7 mouse cellular contexts compared by ENCODE assay signal in the genomic region with DNA sequence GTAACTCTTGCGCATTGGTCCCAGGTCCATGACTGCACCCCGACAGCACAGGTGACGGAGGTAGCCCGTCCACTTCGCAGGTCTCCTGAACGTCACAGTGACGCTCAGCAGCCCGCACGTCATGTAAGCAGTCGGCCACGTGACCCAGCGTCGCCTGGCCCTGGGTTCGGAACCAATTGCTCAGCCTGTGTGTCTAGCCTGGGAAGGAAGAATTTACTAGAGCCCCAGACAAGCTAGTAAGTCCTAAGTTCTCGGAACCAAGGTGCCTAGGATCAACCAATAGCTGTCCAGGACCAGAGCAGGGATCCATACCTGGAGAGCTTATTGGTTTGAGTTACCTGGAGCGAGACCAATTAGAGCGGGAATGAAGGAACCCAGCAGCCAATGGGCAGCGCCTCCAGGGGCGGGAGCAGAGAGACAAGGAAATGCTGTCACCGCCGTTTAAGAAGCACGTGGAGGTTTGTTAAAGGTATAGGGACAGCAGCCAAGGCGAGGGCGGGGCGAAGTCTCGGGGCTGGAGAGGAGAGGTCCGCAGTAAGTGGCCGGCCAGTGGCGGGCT. TPM values are rescaled to one million over a fixed set of nuclear protein-coding genes. Genes with fewer than 3 reads are reported as not detected.
DNase-seq lines count a peak whose midpoint lies in the region; ATAC-seq lines count a peak whose summit lies in the region.

A gene (minus strand): TSS at position 241 of the 559 bp plus-strand sequence.

- peak; percentile 87 for DNase-seq in adrenal gland, postnatal 25 days
- DNase-seq in heart, adult 11 months: peak; percentile 100
- DNase-seq in kidney, adult 18-20 months: peak; percentile 92
- peak; percentile 91 for DNase-seq in limb, embryonic 11.5 days (ENCODE audit: low spot score)
- peak; percentile 95 for DNase-seq in midbrain, embryonic 14.5 days
- peak; percentile 78 to 81 for DNase-seq in spleen, adult 18-20 months

- peak within 1 kb of the TSS; percentile 74 for H3K4me2 ChIP-seq in embryonic facial prominence, embryonic 12.5 days (replicated peaks)
- peak within 1 kb of the TSS; percentile 91 for H3K4me2 ChIP-seq in limb, embryonic 11.5 days (ENCODE audit: low read depth, severe bottlenecking)
- H3K4me2 ChIP-seq in midbrain, embryonic 14.5 days (ENCODE audit: low read length): peak within 1 kb of the TSS; percentile 89

- WGBS in embryonic facial prominence, embryonic 12.5 days: under 1% methylated on average over 29 of the region's 29 CpGs
- under 1% methylated on average over 29 of the region's 29 CpGs for WGBS in limb, embryonic 11.5 days
- under 1% methylated on average over 29 of the region's 29 CpGs for WGBS in midbrain, embryonic 14.5 days

- H3K36me3 ChIP-seq in embryonic facial prominence, embryonic 12.5 days: no peaks in the 10 kb centered on the region
- no peaks in the 10 kb centered on the region for H3K36me3 ChIP-seq in limb, embryonic 11.5 days (ENCODE audit: control insufficient read depth, insufficient read depth, low read length)
- H3K36me3 ChIP-seq in midbrain, embryonic 14.5 days (ENCODE audit: control insufficient read depth, insufficient read depth, low read length): no peaks in the 10 kb centered on the region

- H3K27ac ChIP-seq in embryonic facial prominence, embryonic 12.5 days: no peak within 1 kb of the TSS
- no peak within 1 kb of the TSS for H3K27ac ChIP-seq in limb, embryonic 11.5 days (replicated peaks; ENCODE audit: low read depth, low read length)
- H3K27ac ChIP-seq in midbrain, embryonic 14.5 days (replicated peaks; ENCODE audit: low read depth, low read length): no peak within 1 kb of the TSS

- peak within 1 kb of the TSS; percentile 41 for H3K9ac ChIP-seq in embryonic facial prominence, embryonic 12.5 days
- H3K9ac ChIP-seq in limb, embryonic 11.5 days (ENCODE audit: low read length): peak within 1 kb of the TSS; percentile 47
- peak within 1 kb of the TSS; percentile 51; the same call in 1 of the 2 replicates for H3K9ac ChIP-seq in midbrain, embryonic 14.5 days (replicated peaks; ENCODE audit: low read length)

- H3K27me3 ChIP-seq in embryonic facial prominence, embryonic 12.5 days: no peaks in the 10 kb centered on the region
- no peaks in the 10 kb centered on the region for H3K27me3 ChIP-seq in limb, embryonic 11.5 days (ENCODE audit: control insufficient read depth, insufficient read depth, low read length)
- H3K27me3 ChIP-seq in midbrain, embryonic 14.5 days (ENCODE audit: control insufficient read depth, insufficient read depth, low read length): no peaks in the 10 kb centered on the region

- H3K4me3 ChIP-seq in embryonic facial prominence, embryonic 12.5 days: peak within 1 kb of the TSS; percentile 55
- peak within 1 kb of the TSS; percentile 50 for H3K4me3 ChIP-seq in limb, embryonic 11.5 days (ENCODE audit: low read depth, low read length)
- peak within 1 kb of the TSS; percentile 50 for H3K4me3 ChIP-seq in midbrain, embryonic 14.5 days (replicated peaks; ENCODE audit: low read depth, low read length)

- ATAC-seq in embryonic facial prominence, embryonic 12.5 days (ENCODE audit: insufficient number of reproducible peaks, insufficient read depth, low FRiP score, low TSS enrichment): peak; percentile 96
- ATAC-seq in limb, embryonic 11.5 days (ENCODE audit: insufficient number of reproducible peaks, low FRiP score, low TSS enrichment, low read depth): peak; percentile 94
- ATAC-seq in midbrain, embryonic 14.5 days (ENCODE audit: low FRiP score, low TSS enrichment): peak; percentile 96

- H3K4me1 ChIP-seq in embryonic facial prominence, embryonic 12.5 days: peaks cover 10% of the 10 kb centered on the region; the same call in 1 of the 2 replicates
- H3K4me1 ChIP-seq in limb, embryonic 11.5 days (ENCODE audit: control insufficient read depth, insufficient read depth, low read length): peaks cover 9% of the 10 kb centered on the region
- peaks cover 10% of the 10 kb centered on the region; the same call in 1 of the 2 replicates for H3K4me1 ChIP-seq in midbrain, embryonic 14.5 days (ENCODE audit: control insufficient read depth, insufficient read depth, low read length)

- no peaks in the 10 kb centered on the region for H3K9me3 ChIP-seq in embryonic facial prominence, embryonic 12.5 days
- no peaks in the 10 kb centered on the region for H3K9me3 ChIP-seq in limb, embryonic 11.5 days (ENCODE audit: control insufficient read depth, low read length)
- H3K9me3 ChIP-seq in midbrain, embryonic 14.5 days (ENCODE audit: control insufficient read depth, low read length): no peaks in the 10 kb centered on the region

RNA-seq across cellular contexts. Expression of the gene that starts here (rescaled TPM):
- total RNA-seq in adrenal gland, postnatal 25 days (2021): 32.0 and 36.3 TPM in 2 replicates
- 21.5 and 22.2 TPM in 2 replicates for polyA plus RNA-seq in embryonic facial prominence, embryonic 12.5 days (2016; fragmentation: Nextera tagmentation; extraction: Ambion mirVana)
- polyA plus RNA-seq in limb, embryonic 11.5 days (2014; fragmentation: Nextera tagmentation; extraction: Ambion mirVana): 25.5 and 27.5 TPM in 2 replicates
- 18.9 and 20.9 TPM in 2 replicates for polyA plus RNA-seq in midbrain, embryonic 14.5 days (2014; fragmentation: Nextera tagmentation; extraction: Ambion mirVana)
